Mouse (Mus musculus): ENCODE results near the gene Klk10. TPM values are rescaled to one million over a fixed set of nuclear protein-coding genes. Genes with fewer than 3 reads are reported as not detected.

Gene Klk10
- total RNA-seq, 2 experiments from 2014 or later = 0.69 to 1.4 TPM

DNA sequence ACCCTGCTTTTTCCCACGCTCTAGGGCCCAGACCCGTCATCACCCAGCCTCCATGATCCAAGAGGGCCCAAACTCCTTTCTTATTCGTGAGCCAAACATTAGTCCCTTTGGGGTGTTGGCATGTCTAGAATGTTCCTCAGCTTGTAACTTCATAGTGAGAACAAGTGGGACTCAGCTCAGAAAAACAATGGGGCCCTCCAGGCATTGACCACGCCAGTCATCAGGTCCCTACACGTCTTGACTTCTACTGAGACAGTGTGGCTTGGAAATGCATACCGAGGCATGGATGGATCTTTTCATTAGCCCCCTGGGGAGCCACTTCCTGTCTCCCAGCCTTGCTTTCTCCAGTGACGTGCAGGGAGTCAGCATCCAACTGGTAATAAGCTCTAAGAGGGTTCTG, 19.0 kb downstream of the Klk10 start:
- Histone ChIP-seq H3K4me3 (no peak overlapping the region), H3K27ac (no peak overlapping the region)
- intact Hi-C loops (cut with DNase I) = no loop called here

DNA sequence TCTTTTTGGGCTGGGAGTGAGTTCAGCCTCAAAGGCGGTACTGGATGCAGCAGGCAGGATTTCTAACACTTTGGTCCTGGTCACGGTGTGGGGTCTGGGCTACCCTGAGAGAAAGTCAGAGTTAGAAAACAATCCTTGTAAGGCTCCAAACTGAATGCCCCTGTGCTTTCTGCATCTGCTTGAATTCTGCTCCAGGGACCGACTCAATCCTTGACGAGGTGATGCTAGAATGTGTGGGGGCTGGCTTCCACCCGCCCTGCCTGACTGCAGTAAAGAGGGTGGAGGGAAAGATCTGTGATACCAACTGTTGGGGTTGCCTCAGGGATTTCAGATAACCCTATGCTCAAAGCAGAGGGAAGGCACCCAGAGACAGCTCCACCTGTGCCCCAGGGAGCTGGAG, 30.2 kb downstream of the Klk10 start, which contains the start of gene Klk7:
TSS of gene Klk7 (plus strand) at position 301 of the 400 bp plus-strand sequence.
- Histone ChIP-seq H3K4me3 (no peak within 1 kb of the TSS), H3K27ac (no peak within 1 kb of the TSS)
- no peak for TF ChIP-seq CTCF (IDR thresholded peaks at IDR 0.05)
- no peak for DNase-seq
- intact Hi-C loops (cut with DNase I) = no loop called here

More for the DNA sequence above, 19.0 kb downstream of the Klk10 start:
- TF ChIP-seq CTCF (IDR thresholded peaks at IDR 0.05) = no peak
- no peak for DNase-seq

DNA sequence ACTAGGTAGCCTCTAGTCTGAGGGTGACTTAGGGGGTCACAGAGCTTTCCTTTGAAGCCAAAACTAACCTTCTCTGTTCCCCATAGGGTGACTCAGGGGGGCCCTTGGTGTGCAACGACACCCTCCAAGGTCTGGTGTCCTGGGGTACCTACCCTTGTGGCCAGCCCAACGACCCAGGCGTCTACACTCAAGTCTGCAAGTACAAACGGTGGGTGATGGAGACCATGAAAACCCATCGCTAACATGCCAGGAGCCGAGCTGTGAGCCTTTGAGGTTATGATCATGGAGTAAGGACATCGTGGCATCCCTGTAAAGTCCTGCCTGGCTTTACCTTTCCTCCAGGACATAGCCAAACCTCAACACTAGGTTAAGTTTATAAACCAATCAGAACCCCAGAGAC, 34.4 kb downstream of the Klk10 start:
- no peak for TF ChIP-seq CTCF (IDR thresholded peaks at IDR 0.05)

DNA sequence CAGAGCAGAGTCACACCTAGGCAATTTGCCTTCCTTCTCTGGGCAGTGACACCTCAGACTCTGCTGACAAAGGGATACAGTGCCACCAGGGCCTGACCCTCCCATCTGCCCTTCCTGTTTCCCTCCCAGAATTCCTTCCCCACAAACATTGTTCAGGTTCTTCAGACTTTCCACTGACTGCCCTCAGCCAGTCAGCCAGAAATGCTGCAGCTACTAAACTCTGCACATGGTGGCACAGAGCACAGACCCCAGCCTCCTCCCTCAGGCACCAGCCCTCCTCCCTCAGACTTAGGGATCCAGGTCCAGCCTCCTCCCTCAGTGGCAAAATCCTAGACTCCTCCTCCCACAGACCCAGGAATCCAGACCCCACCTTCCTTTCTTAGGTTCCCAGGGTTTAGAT, 35.9 kb downstream of the Klk10 start:
- Histone ChIP-seq H3K27ac (no peak overlapping the region), H3K4me3 (no peak overlapping the region)
- DNase-seq = no peak
- TF ChIP-seq CTCF (IDR thresholded peaks at IDR 0.05) = no peak
- intact Hi-C loops (cut with DNase I) = no loop called here

More for the DNA sequence above, 34.4 kb downstream of the Klk10 start:
- intact Hi-C loops (cut with DNase I) = no loop called here
- H3K4me3 ChIP-seq = no peak overlapping the region
- no peak for DNase-seq
- no peak overlapping the region for H3K27ac ChIP-seq

DNA sequence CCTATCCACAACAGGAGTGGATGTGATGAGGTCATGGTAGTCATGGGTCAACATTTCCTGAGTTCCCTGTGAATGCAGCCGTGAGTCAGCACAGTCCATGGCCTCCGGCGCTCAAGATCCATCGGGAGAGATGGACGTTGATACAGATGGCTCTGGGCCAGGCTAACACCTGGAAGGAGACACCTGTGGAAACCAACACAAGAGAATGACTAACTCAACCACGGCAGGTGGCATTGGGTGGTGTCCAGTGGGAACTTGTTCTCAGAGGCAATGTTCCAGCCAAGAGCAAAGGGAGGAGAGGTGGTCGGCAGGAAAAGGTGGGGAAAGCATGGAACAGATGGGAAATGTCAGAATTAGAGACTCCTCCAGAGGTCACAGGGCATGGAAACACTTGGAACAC, 40.7 kb downstream of the Klk10 start:
- no peak for TF ChIP-seq CTCF (IDR thresholded peaks at IDR 0.05)
- intact Hi-C loops (cut with DNase I) = no loop called here
- DNase-seq = no peak
- H3K4me3 ChIP-seq = no peak overlapping the region
- H3K27ac ChIP-seq = no peak overlapping the region

DNA sequence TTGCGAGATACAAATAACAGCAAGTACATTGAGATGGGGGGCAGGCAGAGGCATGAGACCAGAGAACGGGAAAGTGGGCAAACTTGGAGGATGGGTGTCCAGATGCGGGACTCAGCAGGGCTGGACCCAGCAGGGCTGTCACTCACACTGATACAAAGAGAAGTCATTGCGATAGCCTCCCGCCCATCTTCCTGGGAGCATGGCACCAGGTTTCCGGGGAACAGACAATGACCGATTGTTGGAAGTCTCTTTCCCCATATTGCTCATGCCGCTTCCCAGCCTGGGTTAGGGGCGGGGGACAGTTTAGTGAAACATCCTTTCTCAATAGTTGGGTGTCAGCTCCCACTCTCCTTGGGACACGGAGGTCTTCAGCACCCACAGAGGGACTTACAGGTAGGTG, 43.4 kb downstream of the Klk10 start, which contains the start of gene Klk6:
TSS of gene Klk6 (plus strand) at position 301 of the 400 bp plus-strand sequence.
- Histone ChIP-seq H3K27ac (no peak within 1 kb of the TSS), H3K4me3 (no peak within 1 kb of the TSS)
- TF ChIP-seq CTCF (IDR thresholded peaks at IDR 0.05) = no peak
- DNase-seq = no peak
- intact Hi-C loops (cut with DNase I) = no loop called here

DNA sequence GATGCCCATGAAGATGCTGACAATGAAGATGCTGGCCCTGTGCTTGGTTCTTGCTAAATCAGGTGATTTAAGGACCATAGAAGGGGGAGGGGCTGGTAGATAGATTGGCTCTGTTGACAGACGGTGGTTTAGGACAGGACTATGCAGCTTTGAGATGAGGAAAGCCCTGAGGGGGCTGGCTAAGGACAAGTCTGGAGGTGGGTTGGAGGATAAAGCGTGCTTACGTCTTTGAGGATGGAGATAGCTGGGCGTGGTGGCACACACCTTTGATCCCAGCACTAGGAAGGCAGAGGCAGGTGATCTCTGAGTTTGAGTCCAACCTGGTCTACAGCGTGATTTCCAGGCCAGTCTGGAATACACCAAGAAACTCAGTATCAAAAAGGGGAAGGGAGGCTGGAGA, 45.2 kb downstream of the Klk10 start:
- H3K27ac ChIP-seq = no peak overlapping the region
- H3K4me3 ChIP-seq = no peak overlapping the region
- no peak for TF ChIP-seq CTCF (IDR thresholded peaks at IDR 0.05)

DNA sequence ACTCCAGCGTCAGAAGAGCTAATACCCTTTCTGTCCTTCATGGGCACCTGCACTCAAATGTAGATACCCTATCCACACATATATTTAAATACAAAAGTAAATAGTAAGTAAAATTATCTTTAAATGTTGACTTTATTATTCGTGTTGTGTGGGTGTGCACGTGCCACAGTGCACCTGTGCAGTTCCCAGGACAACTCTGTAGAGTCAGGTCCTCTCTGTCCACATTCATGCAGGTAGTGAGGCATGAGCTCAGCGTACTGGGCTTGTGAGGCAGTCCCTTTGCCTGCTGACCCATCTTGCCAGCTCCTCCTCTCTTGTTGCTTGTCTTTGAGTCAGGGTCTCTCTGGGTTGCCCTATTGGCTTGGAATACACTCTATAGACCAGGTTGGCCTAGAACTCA, 46.9 kb downstream of the Klk10 start:
- DNase-seq = no peak
- no peak for TF ChIP-seq CTCF (IDR thresholded peaks at IDR 0.05)
- intact Hi-C loops (cut with DNase I) = no loop called here
- no peak overlapping the region for H3K27ac ChIP-seq
- H3K4me3 ChIP-seq = no peak overlapping the region

More for the DNA sequence above, 45.2 kb downstream of the Klk10 start:
- intact Hi-C loops (cut with DNase I) = no loop called here
- DNase-seq = no peak

DNA sequence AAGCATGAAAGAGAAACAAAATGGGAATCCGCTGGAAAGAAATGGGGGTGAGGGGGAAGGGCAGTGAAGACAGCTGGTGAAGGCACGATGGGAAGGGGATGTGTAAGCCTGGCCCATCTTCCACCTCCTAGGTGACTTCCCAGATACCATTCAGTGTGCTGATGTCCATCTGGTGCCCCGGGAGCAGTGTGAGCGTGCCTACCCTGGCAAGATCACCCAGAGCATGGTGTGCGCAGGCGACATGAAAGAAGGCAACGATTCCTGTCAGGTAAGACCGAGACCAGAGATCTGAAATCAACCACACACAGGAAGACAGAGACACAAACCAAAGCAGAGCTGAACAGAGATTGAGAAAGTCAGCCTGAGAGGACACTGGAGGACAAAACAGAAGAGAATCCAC, 48.2 kb downstream of the Klk10 start:
- DNase-seq = no peak
- Histone ChIP-seq H3K4me3 (no peak overlapping the region), H3K27ac (no peak overlapping the region)
- intact Hi-C loops (cut with DNase I) = no loop called here
- TF ChIP-seq CTCF (IDR thresholded peaks at IDR 0.05) = no peak

Other genes with a start within 250 kb of the Klk10 start
- gene Cd33, start 236.6 kb upstream of the Klk10 start, total RNA-seq (2021) = 1 to 10 TPM; 1.4 TPM
- gene Zfp658, start 218.8 kb upstream of the Klk10 start, total RNA-seq (2021) = under 1 TPM; 0.36 to 0.43 TPM
- 1 to 10 TPM; 3.1 to 4.9 TPM for gene Zfp719, start 201.4 kb upstream of the Klk10 start, total RNA-seq (2021)
- not detected for gene Zfp819, start 173.9 kb upstream of the Klk10 start, total RNA-seq (2021)
- gene Ceacam18, start 146.3 kb upstream of the Klk10 start, total RNA-seq (2021) = not detected
- 1 to 10 TPM in 1 of 2 experiments, under 1 TPM in 1; 0.26 to 1.0 TPM for gene Siglece, start 120.9 kb upstream of the Klk10 start, total RNA-seq (2021)
- gene Ctu1, start 109.0 kb upstream of the Klk10 start, total RNA-seq (2021) = 1 to 10 TPM; 1.8 to 2.9 TPM
- gene Klk14, start 90.6 kb upstream of the Klk10 start, total RNA-seq (2021) = not detected
- gene Klk13, start 68.5 kb upstream of the Klk10 start, total RNA-seq (2021) = under 1 TPM in 1 of 2 experiments, not detected in 1; 0.22 TPM
- gene Klk12, start 12.1 kb upstream of the Klk10 start, total RNA-seq (2021) = not detected
- gene Klk11, start 6.4 kb upstream of the Klk10 start, total RNA-seq (2021) = under 1 TPM in 1 of 2 experiments, not detected in 1; 0.41 TPM
- not detected for gene Klk9, start 10.9 kb downstream of the Klk10 start, total RNA-seq (2021)
- gene Klk8, start 16.5 kb downstream of the Klk10 start, total RNA-seq (2021) = 1 to 10 TPM; 1.7 to 2.5 TPM
- gene Klk7, start 30.3 kb downstream of the Klk10 start, total RNA-seq (2021) = not detected
- gene Klk6, start 43.5 kb downstream of the Klk10 start, total RNA-seq (2021) = not detected
- not detected for gene Klk5, start 60.9 kb downstream of the Klk10 start, total RNA-seq (2021)
- not detected for gene Klk4, start 100.1 kb downstream of the Klk10 start, total RNA-seq (2021)
- gene Klk15, start 152.7 kb downstream of the Klk10 start, total RNA-seq (2021) = not detected
- gene Klk1b8, start 169.6 kb downstream of the Klk10 start, total RNA-seq (2021) = not detected
- gene Klk1b1, start 185.7 kb downstream of the Klk10 start, total RNA-seq (2021) = not detected
- not detected for gene Klk1b9, start 195.0 kb downstream of the Klk10 start, total RNA-seq (2021)
- gene Klk1b11, start 214.8 kb downstream of the Klk10 start, total RNA-seq (2021) = not detected
- 1 to 10 TPM in 1 of 2 experiments, under 1 TPM in 1; 0.51 to 1.0 TPM for gene Klk1b26, start 231.1 kb downstream of the Klk10 start, total RNA-seq (2021)

Data from gastrocnemius, adult 2 months (tissue).